Mouse (Mus musculus) right cerebral cortex, postnatal 10 days (tissue): ENCODE results near the gene Gm20388.

Experiments
- DNase-seq, 2 experiments: peaks; one replicate each; pipeline ENCODE4 v3.0.0; 2021; ENCODE audit warnings: low spot score in 2 of 2

Gm20388 gene

DNA sequence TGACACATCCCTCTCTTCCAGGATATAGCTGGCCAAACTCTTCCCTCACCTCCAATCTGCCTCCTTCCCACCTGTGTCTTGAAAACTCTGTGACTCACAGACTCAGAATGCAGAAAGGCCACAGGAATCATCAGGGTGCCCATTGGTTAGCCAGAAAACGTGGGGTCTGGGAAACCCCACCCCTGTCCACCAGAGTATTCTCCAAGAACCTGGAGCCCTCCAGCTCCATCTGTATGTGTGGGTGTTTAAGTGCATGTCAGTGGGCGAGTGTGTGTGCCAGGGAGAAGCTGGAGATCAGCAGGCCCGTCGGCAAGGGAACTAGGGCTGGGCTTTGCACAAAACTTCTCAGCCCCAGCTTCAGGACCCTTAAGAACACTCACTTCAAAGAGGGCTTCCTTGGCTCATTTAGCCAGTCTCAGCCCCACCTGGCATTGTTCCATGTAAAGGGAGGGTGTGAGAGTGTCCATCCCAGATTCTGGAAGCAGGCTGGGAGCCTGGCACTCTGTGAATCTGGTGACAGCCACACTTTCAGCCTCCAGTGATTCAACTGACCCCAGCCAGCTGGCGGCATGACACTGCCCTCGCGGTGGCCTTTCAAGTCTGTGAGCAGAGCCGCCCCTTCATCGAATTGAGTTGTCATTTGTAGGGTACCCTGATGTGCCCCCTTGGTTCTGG, 2509.4 kb downstream of the Gm20388 start:
- peak; percentile 53 to 69 for DNase-seq

DNA sequence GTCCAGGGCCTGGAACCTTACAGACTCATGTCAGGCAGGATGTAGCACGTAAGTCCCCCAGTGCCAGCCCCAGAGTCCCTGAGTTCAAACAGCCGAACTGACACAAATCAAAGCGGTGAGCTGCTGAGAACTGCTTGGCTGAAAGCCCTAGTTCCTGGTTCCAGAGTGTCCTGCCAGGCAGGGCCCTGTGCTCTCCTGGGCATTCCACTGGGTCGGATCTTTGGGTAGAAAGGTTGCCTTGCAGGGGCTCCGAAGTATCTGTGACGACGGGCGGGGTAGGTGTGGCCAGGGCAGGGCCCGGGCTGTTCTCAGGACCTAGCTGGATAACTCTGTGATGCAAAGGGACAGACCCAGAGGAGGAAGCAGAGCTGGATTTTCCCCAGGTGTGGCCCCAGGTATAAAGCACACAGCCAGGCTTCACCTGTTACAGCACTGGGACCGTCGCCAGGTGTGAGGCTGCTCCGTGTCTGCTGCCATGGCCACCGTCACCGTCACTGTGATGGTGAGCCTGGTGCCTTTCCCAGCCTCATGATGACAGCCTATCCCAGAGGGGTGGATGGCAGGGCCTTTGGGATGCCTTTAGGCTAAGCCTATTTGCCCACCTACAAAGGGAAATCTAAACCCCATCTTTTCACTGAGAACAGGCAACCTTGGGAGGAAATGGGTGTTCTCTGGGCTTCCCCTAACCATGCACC, 2510.9 kb downstream of the Gm20388 start, which contains the start of gene Il17c:
Gene Il17c (plus strand): TSS at position 645 of the 695 bp plus-strand sequence.
- DNase-seq = no peak

DNA sequence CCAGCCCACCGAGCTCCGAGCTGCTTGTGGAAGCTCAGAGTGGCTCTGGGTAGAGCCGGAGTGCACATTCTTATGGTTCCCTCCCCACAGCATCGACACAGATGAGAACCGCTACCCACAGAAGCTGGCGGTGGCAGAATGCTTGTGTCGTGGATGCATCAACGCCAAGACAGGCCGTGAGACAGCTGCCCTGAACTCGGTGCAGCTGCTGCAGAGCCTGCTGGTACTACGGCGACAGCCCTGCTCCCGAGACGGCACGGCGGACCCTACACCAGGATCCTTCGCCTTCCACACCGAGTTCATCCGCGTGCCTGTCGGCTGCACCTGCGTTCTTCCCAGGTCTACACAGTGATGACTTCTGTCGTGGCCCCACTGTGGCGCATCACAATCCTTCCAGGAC, 2512.6 kb downstream of the Gm20388 start:
- no peak for DNase-seq

DNA sequence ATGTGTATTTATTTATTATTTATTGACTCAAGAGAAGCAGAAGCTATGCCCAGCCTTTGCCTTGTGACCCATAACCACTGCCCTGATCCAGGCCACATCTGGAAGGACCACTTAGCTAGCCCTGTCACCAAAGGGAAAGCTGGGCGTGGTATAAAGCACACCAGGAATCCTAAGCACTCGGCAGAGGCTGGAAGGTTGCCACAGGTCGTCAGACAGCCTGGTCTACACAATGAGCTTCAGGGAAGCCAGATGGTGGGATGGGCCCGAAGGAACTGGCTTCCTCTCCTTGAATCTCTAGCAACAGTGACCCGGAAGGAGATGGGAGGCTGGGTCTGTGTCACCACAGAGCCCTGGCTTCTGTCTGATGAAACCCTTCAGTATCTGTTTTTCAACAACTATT, 2513.0 kb downstream of the Gm20388 start:
- no peak for DNase-seq

- DNase-seq = no peak
Measured at GRCm38 (mm10) chr8:122426145-122426544, 2515.5 kb downstream of the Gm20388 start.

GRCm38 (mm10) chr8:122427607-122428006, 2517.0 kb downstream of the Gm20388 start:
- no peak for DNase-seq

GRCm38 (mm10) chr8:122428163-122428562, 2517.5 kb downstream of the Gm20388 start:
- no peak for DNase-seq

GRCm38 (mm10) chr8:122430058-122430636, 2519.5 kb downstream of the Gm20388 start:
- no peak for DNase-seq

- DNase-seq = no peak
Measured at GRCm38 (mm10) chr8:122430646-122431045, 2520.0 kb downstream of the Gm20388 start.

GRCm38 (mm10) chr8:122431694-122432442, 2521.2 kb downstream of the Gm20388 start:
- DNase-seq = no peak

- DNase-seq = no peak
Measured at GRCm38 (mm10) chr8:122432443-122433268, 2522.0 kb downstream of the Gm20388 start, which contains the start of gene Cyba. Gene Cyba (minus strand): TSS chr8:122432930.

GRCm38 (mm10) chr8:122433269-122433905, 2522.7 kb downstream of the Gm20388 start:
- no peak for DNase-seq

DNA sequence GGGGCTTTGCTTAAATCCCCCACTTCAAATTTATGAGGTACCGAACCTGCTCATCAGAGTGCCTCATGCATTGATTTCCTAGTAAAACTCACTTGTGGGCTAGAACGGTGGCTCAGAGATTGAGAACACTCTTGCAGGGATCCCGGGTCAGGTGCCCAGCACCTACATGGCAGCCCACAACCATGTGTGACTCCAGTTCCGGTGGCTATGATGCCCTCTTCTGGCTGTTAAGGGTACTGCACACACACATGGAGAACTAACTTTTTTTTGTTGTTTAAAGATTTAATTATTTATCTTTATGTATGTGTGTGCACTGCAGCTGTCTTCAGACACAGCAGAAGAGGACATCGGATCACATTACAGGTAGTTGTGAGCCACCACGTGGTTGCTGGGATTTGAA, 2524.7 kb downstream of the Gm20388 start:
- DNase-seq = no peak

DNA sequence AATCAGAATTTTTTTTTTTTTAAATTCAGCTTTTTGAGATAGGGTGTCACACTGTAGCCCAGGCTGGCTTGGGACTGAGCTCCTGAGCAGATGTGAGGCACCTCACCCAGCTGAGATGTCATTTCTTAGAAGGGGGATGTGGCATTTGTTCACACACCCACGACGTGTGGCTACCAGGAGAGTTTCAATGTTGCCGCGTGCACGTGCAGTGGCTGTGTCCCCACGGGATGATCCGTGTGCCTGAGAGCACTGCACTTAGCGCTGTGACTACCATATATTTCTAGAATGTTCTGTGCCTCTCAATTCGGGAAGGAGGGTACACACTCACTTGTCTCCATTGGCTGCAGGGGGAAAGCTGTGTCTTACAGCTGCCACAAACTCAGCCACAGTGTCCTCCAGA, 2525.5 kb downstream of the Gm20388 start:
- DNase-seq = no peak

GRCm38 (mm10) chr8:122436586-122437125, 2526.0 kb downstream of the Gm20388 start:
- no peak for DNase-seq

DNA sequence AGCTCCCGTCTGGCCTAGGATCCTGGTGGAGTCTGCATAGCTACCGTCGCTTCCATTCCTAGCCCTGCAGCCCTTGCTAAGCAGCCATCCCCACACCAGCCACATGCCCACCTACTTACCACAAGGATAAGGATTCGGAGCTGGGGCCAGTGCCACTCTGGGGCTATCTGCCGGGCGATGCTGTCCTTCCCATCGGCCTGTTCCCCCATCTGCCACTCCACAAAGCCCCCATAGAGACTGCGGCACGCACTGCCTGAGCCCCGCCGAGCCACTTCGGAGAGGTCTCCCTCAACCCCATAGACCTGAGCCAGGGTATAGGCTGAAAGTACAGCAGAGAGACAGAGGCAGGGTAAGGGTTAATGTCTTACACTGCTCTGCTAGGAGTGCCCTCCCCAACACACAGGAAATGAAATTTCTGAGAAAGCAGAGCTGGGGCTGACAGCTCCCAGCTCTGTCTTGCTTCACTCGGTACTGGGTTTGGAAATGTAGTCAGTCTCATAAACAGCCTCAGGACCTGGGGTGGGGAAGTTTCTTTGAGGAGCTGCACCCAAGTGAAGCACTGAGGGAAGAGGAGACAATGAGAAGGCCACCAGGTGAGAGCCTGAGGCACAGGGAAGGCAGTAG, 2527.2 kb downstream of the Gm20388 start:
- DNase-seq = no peak

DNA sequence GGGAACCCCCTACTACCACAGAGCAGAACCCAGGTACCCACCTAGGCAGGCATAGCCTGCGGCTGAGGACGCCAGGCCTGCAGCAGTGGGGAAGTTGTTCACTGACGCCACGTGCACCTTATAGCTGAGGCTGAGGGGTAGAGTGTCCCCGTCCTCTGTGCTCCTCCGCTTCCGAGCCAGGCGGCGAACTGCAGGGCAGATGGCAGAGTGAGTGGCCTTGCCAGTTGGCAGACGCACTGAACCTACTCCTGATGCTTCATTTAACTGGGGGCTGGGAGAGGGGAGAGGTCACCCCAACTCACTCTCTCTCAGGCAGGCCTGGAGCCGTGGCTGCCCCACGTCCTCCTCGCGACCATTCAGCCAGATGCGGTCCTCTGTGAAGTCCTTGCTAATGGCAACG, 2528.7 kb downstream of the Gm20388 start:
- DNase-seq = no peak

DNA sequence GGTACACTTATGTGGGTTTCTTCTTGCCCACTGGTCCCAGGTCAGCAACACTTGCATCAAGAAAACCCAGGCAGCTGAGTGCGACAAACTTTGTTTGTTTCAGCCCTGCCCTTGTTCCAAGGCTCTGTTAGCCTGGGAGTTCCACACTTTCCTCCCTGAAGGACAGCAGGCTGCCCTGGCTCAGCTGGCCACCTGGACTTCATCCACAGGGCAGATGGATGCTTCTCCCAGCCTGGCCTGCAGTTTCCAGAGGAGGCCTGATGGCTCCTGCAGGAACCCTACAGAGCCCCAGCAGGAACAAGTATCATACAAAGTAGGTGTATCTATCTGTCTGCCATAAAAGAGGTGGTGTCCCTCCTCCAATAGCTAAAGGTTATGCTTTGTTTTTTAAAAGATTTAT, 2530.7 kb downstream of the Gm20388 start:
- DNase-seq = peak in 1 of 2 experiments; percentile 20

GRCm38 (mm10) chr8:122442356-122442755, 2531.7 kb downstream of the Gm20388 start:
- DNase-seq = no peak

- no peak for DNase-seq
Measured at GRCm38 (mm10) chr8:122442781-122443180, 2532.1 kb downstream of the Gm20388 start.
